Mouse (Mus musculus) intestine, embryonic 16.5 days (tissue): ENCODE measurements around the gene 1700021F07Rik. TPM values are rescaled to one million over a fixed set of nuclear protein-coding genes. Genes with fewer than 3 reads are reported as not detected.

Experiments
- ATAC-seq: fragments of 200-750 bp; cut with Nextera tagmentation; 2 replicates; pipeline ENCODE4 v1.8.0; 2017; ENCODE audit warnings: moderate TSS enrichment, moderate library complexity
- H3K27ac ChIP-seq: fragments of 300-500 bp; sonication (generic); 2 replicates; pipeline ENCODE4 v1.5.1; 2014; ENCODE audit warnings: mild to moderate bottlenecking, low read length
- H3K27me3 ChIP-seq: fragments of 300-500 bp; sonication (generic); replicated peaks from 2 replicates; pipeline ENCODE4 v1.6.1; 2014; ENCODE audit warnings: low read length, control low read depth, mixed read lengths; ENCODE audit not compliant: control insufficient read depth, insufficient read depth
- H3K36me3 ChIP-seq: fragments of 300-500 bp; sonication (generic); 2 replicates; pipeline ENCODE4 v1.6.1; 2014; ENCODE audit warnings: low read length, control low read depth; ENCODE audit not compliant: control insufficient read depth, insufficient read depth
- H3K4me1 ChIP-seq: fragments of 300-500 bp; sonication (generic); 2 replicates; pipeline ENCODE4 v1.6.1; 2014; ENCODE audit warnings: low read length, control low read depth, mixed read lengths; ENCODE audit not compliant: control insufficient read depth, insufficient read depth
- H3K4me2 ChIP-seq: fragments of 300-500 bp; sonication (generic); 2 replicates; pipeline ENCODE4 v1.6.1; 2014; ENCODE audit warnings: low read depth, low read length, control low read depth
- H3K4me3 ChIP-seq: fragments of 300-500 bp; sonication (generic); 2 replicates; pipeline ENCODE4 v1.5.1; 2014; ENCODE audit warnings: mild to moderate bottlenecking, low read length
- H3K9ac ChIP-seq: fragments of 300-500 bp; sonication (generic); 2 replicates; pipeline ENCODE4 v1.6.1; 2014; ENCODE audit warnings: low read depth, low read length
- H3K9me3 ChIP-seq: fragments of 300-500 bp; sonication (generic); 2 replicates; pipeline ENCODE4 v1.6.1; 2016; ENCODE audit warnings: low read length, control low read depth; ENCODE audit not compliant: control insufficient read depth
- WGBS: fragments of 180-500 bp; shearing (Covaris S2); extraction: QIAGEN DNeasy Blood & Tissue Kit; methylation state at CpG from one replicate; pipeline ENCODE4 v1.1.7; 2014; 5-methylcytosine and 5-hydroxymethylcytosine counted together
- polyA plus RNA-seq: library from polyadenylated mRNA; unstranded; fragments of >200 nt; fragmentation: Nextera tagmentation; extraction: Ambion mirVana; gene quantifications from 2 replicates; pipeline ENCODE4 v1.2.1, GENCODE M21; 2015

1700021F07Rik gene
- polyA plus RNA-seq, 1 experiment from 2014 or later = not detected

GRCm38 (mm10) chr2:173532711-173533462 is 10.5 kb downstream of the 1700021F07Rik start:
- Histone ChIP-seq H3K27me3 (no peaks in the 10 kb centered on the region), H3K9ac (no peak overlapping the region), H3K4me3 (no peak overlapping the region), H3K27ac (no peak overlapping the region), H3K4me2 (no peak overlapping the region), H3K4me1 (peaks cover 8% of the 10 kb centered on the region), H3K36me3 (no peaks in the 10 kb centered on the region), H3K9me3 (no peaks in the 10 kb centered on the region)
- ATAC-seq = no peak
- WGBS = 65% methylated on average over 15 of the region's 15 CpGs

GRCm38 (mm10) chr2:173534581-173534980 is 12.2 kb downstream of the 1700021F07Rik start:
- Histone ChIP-seq H3K27ac (peak overlapping the region; percentile 59), H3K9ac (no peak overlapping the region), H3K27me3 (no peaks in the 10 kb centered on the region), H3K36me3 (no peaks in the 10 kb centered on the region), H3K4me1 (peaks cover 8% of the 10 kb centered on the region), H3K4me3 (no peak overlapping the region), H3K9me3 (no peaks in the 10 kb centered on the region), H3K4me2 (no peak overlapping the region)
- WGBS = 63% methylated on average over 7 of the region's 7 CpGs
- peak; percentile 85 for ATAC-seq

GRCm38 (mm10) chr2:173535390-173535789 is 13.0 kb downstream of the 1700021F07Rik start:
- H3K36me3 ChIP-seq = no peaks in the 10 kb centered on the region
- H3K27ac ChIP-seq = peak overlapping the region; percentile 31; the same call in 1 of the 2 replicates
- peaks cover 8% of the 10 kb centered on the region for H3K4me1 ChIP-seq
- 84% methylated on average over 18 of the region's 18 CpGs for WGBS
- H3K4me3 ChIP-seq = no peak overlapping the region
- 0 out of 2 replicates have a peak overlapping the region, but pooled peaks have one; percentile 19 for H3K9ac ChIP-seq
- H3K27me3 ChIP-seq = no peaks in the 10 kb centered on the region
- H3K9me3 ChIP-seq = no peaks in the 10 kb centered on the region
- peak; percentile 52 for ATAC-seq
- no peak overlapping the region for H3K4me2 ChIP-seq

GRCm38 (mm10) chr2:173535886-173536285 is 13.5 kb downstream of the 1700021F07Rik start:
- peak; percentile 60 for ATAC-seq
- peaks cover 8% of the 10 kb centered on the region for H3K4me1 ChIP-seq
- H3K27ac ChIP-seq = peak overlapping the region; percentile 31; the same call in 1 of the 2 replicates
- H3K4me2 ChIP-seq = no peak overlapping the region
- H3K27me3 ChIP-seq = no peaks in the 10 kb centered on the region
- H3K36me3 ChIP-seq = no peaks in the 10 kb centered on the region
- H3K9me3 ChIP-seq = no peaks in the 10 kb centered on the region
- 0 out of 2 replicates have a peak overlapping the region, but pooled peaks have one; percentile 19 for H3K9ac ChIP-seq
- no peak overlapping the region for H3K4me3 ChIP-seq
- 77% methylated on average over 9 of the region's 9 CpGs for WGBS

- H3K4me1 ChIP-seq = peaks cover 4% of the 10 kb centered on the region
- H3K27ac ChIP-seq = no peak overlapping the region
- H3K4me2 ChIP-seq = no peak overlapping the region
- no peak overlapping the region for H3K9ac ChIP-seq
- ATAC-seq = no peak
- no peaks in the 10 kb centered on the region for H3K27me3 ChIP-seq
- H3K9me3 ChIP-seq = no peaks in the 10 kb centered on the region
- no peaks in the 10 kb centered on the region for H3K36me3 ChIP-seq
- H3K4me3 ChIP-seq = no peak overlapping the region
- 53% methylated on average over 15 of the region's 15 CpGs for WGBS
These were observed 17.4 kb downstream of the 1700021F07Rik start for GRCm38 (mm10) chr2:173539781-173540180.

GRCm38 (mm10) chr2:173541748-173542147 is 19.4 kb downstream of the 1700021F07Rik start:
- no peak overlapping the region for H3K9ac ChIP-seq
- H3K4me3 ChIP-seq = no peak overlapping the region
- no peak overlapping the region for H3K4me2 ChIP-seq
- H3K9me3 ChIP-seq = no peaks in the 10 kb centered on the region
- 77% methylated on average over 4 of the region's 4 CpGs for WGBS
- H3K4me1 ChIP-seq = no peaks in the 10 kb centered on the region
- no peaks in the 10 kb centered on the region for H3K27me3 ChIP-seq
- ATAC-seq = no peak
- no peaks in the 10 kb centered on the region for H3K36me3 ChIP-seq
- H3K27ac ChIP-seq = no peak overlapping the region

- ATAC-seq = no peak
- WGBS = 84% methylated on average over 4 of the region's 4 CpGs
These were observed 20.3 kb downstream of the 1700021F07Rik start for GRCm38 (mm10) chr2:173542716-173543115.

GRCm38 (mm10) chr2:173545992-173546703 is 23.8 kb downstream of the 1700021F07Rik start:
- Histone ChIP-seq H3K4me2 (no peak overlapping the region), H3K27me3 (no peaks in the 10 kb centered on the region), H3K36me3 (no peaks in the 10 kb centered on the region), H3K27ac (no peak overlapping the region), H3K4me1 (no peaks in the 10 kb centered on the region), H3K9ac (no peak overlapping the region), H3K4me3 (no peak overlapping the region), H3K9me3 (no peaks in the 10 kb centered on the region)
- peak; percentile 87 for ATAC-seq
- 42% methylated on average over 15 of the region's 15 CpGs for WGBS

More at GRCm38 (mm10) chr2:173542716-173543115, 20.3 kb downstream of the 1700021F07Rik start:
- no peak overlapping the region for H3K4me3 ChIP-seq
- no peaks in the 10 kb centered on the region for H3K27me3 ChIP-seq
- H3K9me3 ChIP-seq = no peaks in the 10 kb centered on the region
- H3K27ac ChIP-seq = no peak overlapping the region
- no peak overlapping the region for H3K9ac ChIP-seq
- no peak overlapping the region for H3K4me2 ChIP-seq
- H3K4me1 ChIP-seq = no peaks in the 10 kb centered on the region
- no peaks in the 10 kb centered on the region for H3K36me3 ChIP-seq

GRCm38 (mm10) chr2:173549236-173549635 is 26.9 kb downstream of the 1700021F07Rik start:
- WGBS = 78% methylated on average over 10 of the region's 10 CpGs
- no peak overlapping the region for H3K4me2 ChIP-seq
- H3K9ac ChIP-seq = no peak overlapping the region
- H3K36me3 ChIP-seq = no peaks in the 10 kb centered on the region
- H3K4me1 ChIP-seq = no peaks in the 10 kb centered on the region
- no peaks in the 10 kb centered on the region for H3K27me3 ChIP-seq
- no peak overlapping the region for H3K27ac ChIP-seq
- H3K4me3 ChIP-seq = no peak overlapping the region
- ATAC-seq = no peak
- no peaks in the 10 kb centered on the region for H3K9me3 ChIP-seq
